Mouse (Mus musculus): ENCODE measurements around the gene Zdhhc24.
A peak's percentile ranks its signal among the peaks of the same experiment; 100 is the strongest.

GRCm38 (mm10) chr19:4878405-4879323 lies at the start of gene Zdhhc24:
- TF ChIP-seq CTCF (IDR thresholded peaks at IDR 0.05; ENCODE audit: insufficient read depth, low read length) (no peak), POLR2A (IDR thresholded peaks at IDR 0.05; ENCODE audit: borderline replicate concordance, extremely low read depth, low read depth, low read length) (peak; percentile 52; the same call in 1 of the 2 replicates)
